Mouse (Mus musculus) forebrain, embryonic 11.5 days (tissue): ENCODE results near the gene Chka. TPM values are rescaled to one million over a fixed set of nuclear protein-coding genes. Genes with fewer than 3 reads are reported as not detected.
A peak's percentile ranks its signal among the peaks of the same experiment; 100 is the strongest.

ENCODE experiments used
- ATAC-seq: fragments of 200-750 bp; cut with Nextera tagmentation; replicated peaks from 2 replicates; pipeline ENCODE4 v1.8.0; 2017; ENCODE audit warnings: moderate TSS enrichment; ENCODE audit not compliant: low FRiP score
- DNase-seq: peaks from one replicate; pipeline ENCODE4 v3.0.0-alpha.2; 2017; ENCODE audit warnings: low spot score
- H3K27ac ChIP-seq: fragments of 300-500 bp; sonication (generic); 2 replicates; pipeline ENCODE4 v1.5.1; 2014; ENCODE audit warnings: low read depth, low read length
- H3K27me3 ChIP-seq: fragments of 300-500 bp; sonication (generic); 2 replicates; pipeline ENCODE4 v1.6.1; 2014; ENCODE audit warnings: mild to moderate bottlenecking, low read length, mixed read lengths; ENCODE audit not compliant: control insufficient read depth, insufficient read depth
- H3K36me3 ChIP-seq: fragments of 300-500 bp; sonication (generic); 2 replicates; pipeline ENCODE4 v1.6.1; 2014; ENCODE audit warnings: mild to moderate bottlenecking, low read length, moderate library complexity, mixed read lengths; ENCODE audit not compliant: control insufficient read depth, insufficient read depth
- H3K4me1 ChIP-seq: fragments of 300-500 bp; sonication (generic); replicated peaks from 2 replicates; pipeline ENCODE4 v1.6.1; 2014; ENCODE audit warnings: low read length, mixed read lengths; ENCODE audit not compliant: control insufficient read depth, insufficient read depth
- H3K4me2 ChIP-seq: fragments of 300-500 bp; sonication (generic); 2 replicates; pipeline ENCODE4 v1.6.1; 2014; ENCODE audit warnings: low read depth, mild to moderate bottlenecking, low read length, moderate library complexity, mixed read lengths; ENCODE audit not compliant: severe bottlenecking
- H3K4me3 ChIP-seq: fragments of 300-500 bp; sonication (generic); 2 replicates; pipeline ENCODE4 v1.5.1; 2014; ENCODE audit warnings: low read depth, low read length
- H3K9ac ChIP-seq: fragments of 300-500 bp; sonication (generic); 2 replicates; pipeline ENCODE4 v1.6.1; 2014; ENCODE audit warnings: low read length
- H3K9me3 ChIP-seq: fragments of 300-500 bp; sonication (generic); 2 replicates; pipeline ENCODE4 v1.6.1; 2016; ENCODE audit warnings: low read length, mixed read lengths; ENCODE audit not compliant: control insufficient read depth
- WGBS: fragments of 180-500 bp; shearing (Covaris S2); extraction: QIAGEN DNeasy Blood & Tissue Kit; methylation state at CpG from one replicate; pipeline ENCODE4 v1.1.7; 2014; 5-methylcytosine and 5-hydroxymethylcytosine counted together
- polyA plus RNA-seq: library from polyadenylated mRNA; unstranded; fragments of >200 nt; fragmentation: Nextera tagmentation; extraction: Ambion mirVana; gene quantifications from 2 replicates; pipeline ENCODE4 v1.2.1, GENCODE M21; 2014

The Chka gene
- polyA plus RNA-seq, 1 experiment from 2014 or later, result 70.0 TPM

GRCm38 (mm10) chr19:3849251-3849650 lies 2.3 kb upstream of the Chka start:
- H3K4me1 ChIP-seq, result peaks cover 7% of the 10 kb centered on the region
- no peak overlapping the region for H3K4me3 ChIP-seq
- DNase-seq, result no peak
- H3K4me2 ChIP-seq, result no peak overlapping the region
- no peaks in the 10 kb centered on the region for H3K9me3 ChIP-seq
- H3K27ac ChIP-seq, result no peak overlapping the region
- H3K36me3 ChIP-seq, result no peaks in the 10 kb centered on the region; the same call in 1 of the 2 replicates
- H3K27me3 ChIP-seq, result no peaks in the 10 kb centered on the region
- no peak for ATAC-seq
- 90% methylated on average over 2 of the region's 2 CpGs for WGBS
- H3K9ac ChIP-seq, result no peak overlapping the region

- Histone ChIP-seq H3K36me3 (no peaks in the 10 kb centered on the region; the same call in 1 of the 2 replicates), H3K9me3 (no peaks in the 10 kb centered on the region), H3K27ac (no peak overlapping the region), H3K4me3 (no peak overlapping the region), H3K4me2 (no peak overlapping the region), H3K9ac (no peak overlapping the region), H3K4me1 (peaks cover 8% of the 10 kb centered on the region), H3K27me3 (no peaks in the 10 kb centered on the region)
- DNase-seq (no peak), ATAC-seq (no peak)
- WGBS, result 34% methylated on average over 5 of the region's 5 CpGs
Measured at GRCm38 (mm10) chr19:3850076-3850475, 1.5 kb upstream of the Chka start.

- Histone ChIP-seq H3K27me3 (no peaks in the 10 kb centered on the region), H3K9ac (peak overlapping the region; percentile 45), H3K27ac (no peak overlapping the region), H3K4me1 (peaks cover 12% of the 10 kb centered on the region), H3K36me3 (no peaks in the 10 kb centered on the region; the same call in 1 of the 2 replicates), H3K4me3 (peak overlapping the region; percentile 82), H3K4me2 (peak overlapping the region; percentile 60), H3K9me3 (no peaks in the 10 kb centered on the region)
- WGBS, result 5% methylated on average over 19 of the region's 19 CpGs
- ATAC-seq (0 out of 2 replicates have a peak, but pooled peaks have one; percentile 1), DNase-seq (no peak)
Measured at GRCm38 (mm10) chr19:3850847-3851469, 615 bp upstream of the Chka start.

GRCm38 (mm10) chr19:3851979-3852681 lies 557 bp downstream of the Chka start:
- Histone ChIP-seq H3K36me3 (no peaks in the 10 kb centered on the region; the same call in 1 of the 2 replicates), H3K27me3 (no peaks in the 10 kb centered on the region), H3K4me2 (peak overlapping the region; percentile 81), H3K9ac (peak overlapping the region; percentile 91), H3K9me3 (no peaks in the 10 kb centered on the region), H3K27ac (peak overlapping the region; percentile 91), H3K4me1 (peaks cover 12% of the 10 kb centered on the region), H3K4me3 (peak overlapping the region; percentile 82)
- peak; percentile 63 for ATAC-seq
- WGBS, result under 1% methylated on average over 61 of the region's 74 CpGs
- no peak for DNase-seq

GRCm38 (mm10) chr19:3853121-3853520 lies 1.5 kb downstream of the Chka start:
- Histone ChIP-seq H3K4me1 (peaks cover 12% of the 10 kb centered on the region), H3K9me3 (no peaks in the 10 kb centered on the region), H3K9ac (no peak overlapping the region), H3K27me3 (no peaks in the 10 kb centered on the region), H3K4me2 (no peak overlapping the region; the same call in 1 of the 2 replicates), H3K36me3 (no peaks in the 10 kb centered on the region; the same call in 1 of the 2 replicates), H3K27ac (no peak overlapping the region), H3K4me3 (no peak overlapping the region; the same call in 1 of the 2 replicates)
- no peak for DNase-seq
- WGBS, result 96% methylated on average over 10 of the region's 10 CpGs
- ATAC-seq, result no peak

GRCm38 (mm10) chr19:3853891-3854290 lies 2.3 kb downstream of the Chka start:
- Histone ChIP-seq H3K9me3 (no peaks in the 10 kb centered on the region), H3K4me1 (peaks cover 12% of the 10 kb centered on the region), H3K4me2 (no peak overlapping the region), H3K36me3 (no peaks in the 10 kb centered on the region; the same call in 1 of the 2 replicates), H3K27ac (no peak overlapping the region), H3K9ac (no peak overlapping the region), H3K27me3 (no peaks in the 10 kb centered on the region), H3K4me3 (no peak overlapping the region)
- whole genome bisulfite sequencing, result 97% methylated on average over 1 of the region's 1 CpGs
- ATAC-seq (no peak), DNase-seq (no peak)

GRCm38 (mm10) chr19:3855091-3855490 lies 3.5 kb downstream of the Chka start:
- WGBS, result 66% methylated on average over 6 of the region's 6 CpGs
- Histone ChIP-seq H3K27ac (no peak overlapping the region), H3K9me3 (no peaks in the 10 kb centered on the region; the same call in 1 of the 2 replicates), H3K9ac (no peak overlapping the region), H3K4me3 (no peak overlapping the region), H3K4me1 (peaks cover 12% of the 10 kb centered on the region), H3K27me3 (no peaks in the 10 kb centered on the region), H3K4me2 (0 out of 2 replicates have a peak overlapping the region, but pooled peaks have one; percentile 3), H3K36me3 (no peaks in the 10 kb centered on the region; the same call in 1 of the 2 replicates)
- DNase-seq (no peak), ATAC-seq (no peak)

- Histone ChIP-seq H3K36me3 (no peaks in the 10 kb centered on the region; the same call in 1 of the 2 replicates), H3K9ac (no peak overlapping the region; the same call in 1 of the 2 replicates), H3K4me3 (no peak overlapping the region), H3K27ac (no peak overlapping the region), H3K4me1 (peaks cover 12% of the 10 kb centered on the region), H3K27me3 (no peaks in the 10 kb centered on the region), H3K4me2 (0 out of 2 replicates have a peak overlapping the region, but pooled peaks have one; percentile 3), H3K9me3 (no peaks in the 10 kb centered on the region; the same call in 1 of the 2 replicates)
- DNase-seq (no peak), ATAC-seq (no peak)
- WGBS, result 24% methylated on average over 4 of the region's 4 CpGs
Measured at GRCm38 (mm10) chr19:3855601-3856000, 4.0 kb downstream of the Chka start.
